In the genomic region with DNA sequence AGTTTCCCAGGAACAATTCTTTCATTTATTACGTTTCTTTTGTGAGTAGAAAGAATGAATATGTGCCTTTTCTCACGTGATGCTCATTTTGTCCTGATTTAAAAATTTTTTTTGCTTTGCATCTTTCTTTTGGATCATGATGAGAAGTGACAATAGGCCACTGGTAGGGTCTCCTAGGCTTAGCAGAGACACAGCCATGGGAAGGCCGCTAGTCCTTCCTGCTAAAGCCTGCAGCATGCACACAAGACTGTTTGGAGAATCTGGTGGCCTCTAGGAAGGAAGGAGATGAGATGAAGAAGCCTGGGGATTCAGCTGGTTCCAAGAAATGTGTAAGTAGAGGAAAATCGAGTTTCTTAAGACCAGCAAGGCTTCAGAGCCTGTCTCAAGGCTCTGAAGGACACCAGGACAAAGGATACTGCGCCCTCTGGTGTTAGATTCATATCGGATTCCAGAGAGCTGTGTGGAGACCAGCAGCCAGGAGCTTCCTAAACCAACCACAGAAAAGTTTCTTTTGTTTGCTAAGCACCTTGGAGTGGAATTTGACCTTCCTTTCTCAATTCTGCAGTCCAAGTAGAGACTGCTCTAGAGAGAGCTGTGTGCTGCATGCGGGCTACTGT, we compare ENCODE assay signal across 8 mouse cellular contexts.
DNase-seq lines count a peak whose midpoint lies in the region; ATAC-seq and TF ChIP-seq lines count a peak whose summit lies in the region.
"Had no signal": no experiment of that assay in that cellular context is flagged by ENCODE, and none has a peak within 500 bp of the region (broad histone marks: within the 10 kb centered on the region; RNA-seq: fewer than 3 reads in every experiment).

No protein-coding gene starts in this region.

- in situ Hi-C loops in Patski (cut with MboI; ENCODE audit: low pct_unique_long_range_greater_than_20kb) = loop anchor here (5.0 to 25.0 kb wide), 2 partner anchors 580 to 975 kb away; no protein-coding TSS in a partner anchor

- no peak overlapping the region for H3K9ac ChIP-seq in hindbrain, embryonic 13.5 days

- no peak for DNase-seq in Patski (ENCODE audit: low read depth, low spot score)
- DNase-seq in cerebellum, adult 18-20 months = peak; percentile 86 to 89
- DNase-seq in forelimb bud, embryonic 11.5 days (ENCODE audit: low read depth, low spot score) = peak; percentile 91
- DNase-seq in layer of hippocampus, adult 9-11 months = peak; percentile 84
- peak; percentile 92 for DNase-seq in lung, postnatal 14 days
- peak; percentile 70 for DNase-seq in right cerebral cortex, postnatal 25 days

- peak; percentile 74 for TF ChIP-seq CTCF in Patski (IDR thresholded peaks at IDR 0.05)

- ATAC-seq in Patski = peak; percentile 73
- ATAC-seq in hindbrain, embryonic 13.5 days (ENCODE audit: low FRiP score) = peak; percentile 77

- peaks cover 44% of the 10 kb centered on the region for H3K4me1 ChIP-seq in hindbrain, embryonic 13.5 days (replicated peaks)

- CTCF ChIA-PET in Patski (lab: Charles Lee) = interaction anchor here (0.6 to 1.7 kb wide), 23 partner anchors 8 to 1094 kb away, joined by 3 to 6 read pairs (median 3); no protein-coding TSS in a partner anchor

- H3K9me3 ChIP-seq in hindbrain, embryonic 13.5 days = no peaks in the 10 kb centered on the region

- no peak overlapping the region for H3K4me3 ChIP-seq in hindbrain, embryonic 13.5 days

- H3K36me3 ChIP-seq in hindbrain, embryonic 13.5 days = no peaks in the 10 kb centered on the region

- H3K27me3 ChIP-seq in Patski = no peaks in the 10 kb centered on the region
- peaks cover 28% of the 10 kb centered on the region for H3K27me3 ChIP-seq in hindbrain, embryonic 13.5 days

- H3K4me2 ChIP-seq in hindbrain, embryonic 13.5 days = 0 out of 2 replicates have a peak overlapping the region, but pooled peaks have one; percentile 10

- WGBS in hindbrain, embryonic 13.5 days = 31% methylated on average over 7 of the region's 7 CpGs

- no peak overlapping the region for H3K27ac ChIP-seq in hindbrain, embryonic 13.5 days
- H3K27ac ChIP-seq: macrophage had no signal

- POLR2A ChIA-PET in Patski (lab: Charles Lee) = no interaction called here
